Mouse (Mus musculus): ENCODE data around the gene Kdm5a. TPM values are rescaled to one million over a fixed set of nuclear protein-coding genes. Genes with fewer than 3 reads are reported as not detected.

Kdm5a gene
- polyA plus RNA-seq, 1 experiment = 7.5 TPM

- no peak overlapping the region for H3K4me3 ChIP-seq
- H3K4me2 ChIP-seq (ENCODE audit: low read depth) = no peak overlapping the region
- H3ac ChIP-seq (ENCODE audit: control insufficient read depth, insufficient read length) = no peak overlapping the region
- no peak for TF ChIP-seq MYOG (IDR thresholded peaks at IDR 0.05; ENCODE audit: control insufficient read depth in 1 of 3, insufficient read depth in 1 of 3, insufficient read length in 2 of 3, low read depth in 2 of 3)
- no peak for TF ChIP-seq CEBPB (IDR thresholded peaks at IDR 0.05; ENCODE audit: insufficient read depth, poor library complexity, severe bottlenecking)
- no peak for TF ChIP-seq TCF12 (IDR thresholded peaks at IDR 0.05; ENCODE audit: insufficient read depth, poor library complexity, severe bottlenecking)
- TF ChIP-seq MYOD1 (IDR thresholded peaks at IDR 0.05; ENCODE audit: control insufficient read depth in 1 of 3, insufficient read length in 2 of 3, low read depth in 2 of 3) = no peak
- TF ChIP-seq MAX (IDR thresholded peaks at IDR 0.05; ENCODE audit: low read depth) = no peak
- no peak for TF ChIP-seq POLR2A (IDR thresholded peaks at IDR 0.05; ENCODE audit: insufficient read length, low read depth)
- no peak for TF ChIP-seq E2F4 (IDR thresholded peaks at IDR 0.05; ENCODE audit: insufficient read depth)
- TF ChIP-seq POLR2AphosphoS2 (IDR thresholded peaks at IDR 0.05; ENCODE audit: insufficient read length, low read depth) = no peak
- no peak for TF ChIP-seq REST (IDR thresholded peaks at IDR 0.05; ENCODE audit: insufficient read depth, insufficient read length)
- TF ChIP-seq SRF (IDR thresholded peaks at IDR 0.05; ENCODE audit: control insufficient read depth, insufficient read length, low read depth) = no peak
- no peak for TF ChIP-seq TCF3 (IDR thresholded peaks at IDR 0.05; ENCODE audit: insufficient read length, low read depth)
- no peak for TF ChIP-seq USF1 (IDR thresholded peaks at IDR 0.05; ENCODE audit: low read depth)
- H3K79me2 ChIP-seq (ENCODE audit: control insufficient read depth, insufficient read depth) = no peaks in the 10 kb centered on the region
- no peaks in the 10 kb centered on the region for H3K27me3 ChIP-seq (ENCODE audit: control insufficient read depth, insufficient read depth, insufficient read length)
- H3K36me3 ChIP-seq (ENCODE audit: control insufficient read depth, insufficient read depth) = peaks cover 86% of the 10 kb centered on the region
Observed at GRCm38 (mm10) chr6:120403936-120404335, 40.0 kb downstream of the Kdm5a start.

GRCm38 (mm10) chr6:120438161-120438560, 74.2 kb downstream of the Kdm5a start:
- TF ChIP-seq REST (IDR thresholded peaks at IDR 0.05; ENCODE audit: insufficient read depth, insufficient read length) = no peak
- TF ChIP-seq MYOG (IDR thresholded peaks at IDR 0.05; ENCODE audit: control insufficient read depth in 1 of 3, insufficient read depth in 1 of 3, insufficient read length in 2 of 3, low read depth in 2 of 3) = no peak
- no peak for TF ChIP-seq E2F4 (IDR thresholded peaks at IDR 0.05; ENCODE audit: insufficient read depth)
- TF ChIP-seq TCF3 (IDR thresholded peaks at IDR 0.05; ENCODE audit: insufficient read length, low read depth) = no peak
- TF ChIP-seq POLR2AphosphoS2 (IDR thresholded peaks at IDR 0.05; ENCODE audit: insufficient read length, low read depth) = no peak
- TF ChIP-seq MYOD1 (IDR thresholded peaks at IDR 0.05; ENCODE audit: control insufficient read depth in 1 of 3, insufficient read length in 2 of 3, low read depth in 2 of 3) = peak in 1 of 3 experiments; percentile 4
- no peak for TF ChIP-seq MAX (IDR thresholded peaks at IDR 0.05; ENCODE audit: low read depth)
- H3K79me2 ChIP-seq (ENCODE audit: control insufficient read depth, insufficient read depth) = no peaks in the 10 kb centered on the region
- peaks cover 48% of the 10 kb centered on the region for H3K36me3 ChIP-seq (ENCODE audit: control insufficient read depth, insufficient read depth)
- H3ac ChIP-seq (ENCODE audit: control insufficient read depth, insufficient read length) = no peak overlapping the region
- H3K27me3 ChIP-seq (ENCODE audit: control insufficient read depth, insufficient read depth, insufficient read length) = no peaks in the 10 kb centered on the region
- no peak overlapping the region for H3K4me3 ChIP-seq
- no peak overlapping the region for H3K4me2 ChIP-seq (ENCODE audit: low read depth)

- H3K4me2 ChIP-seq (ENCODE audit: low read depth) = no peak overlapping the region
- TF ChIP-seq CEBPB (IDR thresholded peaks at IDR 0.05; ENCODE audit: insufficient read depth, poor library complexity, severe bottlenecking) (no peak), E2F4 (IDR thresholded peaks at IDR 0.05; ENCODE audit: insufficient read depth) (no peak), USF1 (IDR thresholded peaks at IDR 0.05; ENCODE audit: low read depth) (no peak), POLR2AphosphoS2 (IDR thresholded peaks at IDR 0.05; ENCODE audit: insufficient read length, low read depth) (no peak), POLR2A (IDR thresholded peaks at IDR 0.05; ENCODE audit: insufficient read length, low read depth) (no peak), MYOG (IDR thresholded peaks at IDR 0.05; ENCODE audit: control insufficient read depth in 1 of 3, insufficient read depth in 1 of 3, insufficient read length in 2 of 3, low read depth in 2 of 3) (no peak), TCF12 (IDR thresholded peaks at IDR 0.05; ENCODE audit: insufficient read depth, poor library complexity, severe bottlenecking) (no peak), TCF3 (IDR thresholded peaks at IDR 0.05; ENCODE audit: insufficient read length, low read depth) (no peak), REST (IDR thresholded peaks at IDR 0.05; ENCODE audit: insufficient read depth, insufficient read length) (no peak), SRF (IDR thresholded peaks at IDR 0.05; ENCODE audit: control insufficient read depth, insufficient read length, low read depth) (no peak), MYOD1 (IDR thresholded peaks at IDR 0.05; ENCODE audit: control insufficient read depth in 1 of 3, insufficient read length in 2 of 3, low read depth in 2 of 3) (no peak), MAX (IDR thresholded peaks at IDR 0.05; ENCODE audit: low read depth) (no peak)
- no peak overlapping the region for H3ac ChIP-seq (ENCODE audit: control insufficient read depth, insufficient read length)
- no peak overlapping the region for H3K4me3 ChIP-seq
- no peaks in the 10 kb centered on the region for H3K27me3 ChIP-seq (ENCODE audit: control insufficient read depth, insufficient read depth, insufficient read length)
- no peaks in the 10 kb centered on the region for H3K79me2 ChIP-seq (ENCODE audit: control insufficient read depth, insufficient read depth)
- H3K36me3 ChIP-seq (ENCODE audit: control insufficient read depth, insufficient read depth) = peaks cover 38% of the 10 kb centered on the region
Observed at GRCm38 (mm10) chr6:120442171-120442749, 78.3 kb downstream of the Kdm5a start.

GRCm38 (mm10) chr6:120443363-120444355, 79.7 kb downstream of the Kdm5a start:
- no peak overlapping the region for H3K4me3 ChIP-seq
- no peaks in the 10 kb centered on the region for H3K27me3 ChIP-seq (ENCODE audit: control insufficient read depth, insufficient read depth, insufficient read length)
- H3K4me2 ChIP-seq (ENCODE audit: low read depth) = no peak overlapping the region
- H3ac ChIP-seq (ENCODE audit: control insufficient read depth, insufficient read length) = no peak overlapping the region
- H3K79me2 ChIP-seq (ENCODE audit: control insufficient read depth, insufficient read depth) = no peaks in the 10 kb centered on the region
- TF ChIP-seq USF1 (IDR thresholded peaks at IDR 0.05; ENCODE audit: low read depth) = no peak
- no peak for TF ChIP-seq TCF3 (IDR thresholded peaks at IDR 0.05; ENCODE audit: insufficient read length, low read depth)
- TF ChIP-seq SRF (IDR thresholded peaks at IDR 0.05; ENCODE audit: control insufficient read depth, insufficient read length, low read depth) = no peak
- no peak for TF ChIP-seq POLR2AphosphoS2 (IDR thresholded peaks at IDR 0.05; ENCODE audit: insufficient read length, low read depth)
- no peak for TF ChIP-seq POLR2A (IDR thresholded peaks at IDR 0.05; ENCODE audit: insufficient read length, low read depth)
- TF ChIP-seq CEBPB (IDR thresholded peaks at IDR 0.05; ENCODE audit: insufficient read depth, poor library complexity, severe bottlenecking) = no peak
- TF ChIP-seq MYOD1 (IDR thresholded peaks at IDR 0.05; ENCODE audit: control insufficient read depth in 1 of 3, insufficient read length in 2 of 3, low read depth in 2 of 3) = no peak
- no peak for TF ChIP-seq REST (IDR thresholded peaks at IDR 0.05; ENCODE audit: insufficient read depth, insufficient read length)
- TF ChIP-seq MYOG (IDR thresholded peaks at IDR 0.05; ENCODE audit: control insufficient read depth in 1 of 3, insufficient read depth in 1 of 3, insufficient read length in 2 of 3, low read depth in 2 of 3) = no peak
- TF ChIP-seq MAX (IDR thresholded peaks at IDR 0.05; ENCODE audit: low read depth) = no peak
- no peak for TF ChIP-seq E2F4 (IDR thresholded peaks at IDR 0.05; ENCODE audit: insufficient read depth)
- TF ChIP-seq TCF12 (IDR thresholded peaks at IDR 0.05; ENCODE audit: insufficient read depth, poor library complexity, severe bottlenecking) = no peak
- peaks cover 31% of the 10 kb centered on the region for H3K36me3 ChIP-seq (ENCODE audit: control insufficient read depth, insufficient read depth)
